Mouse (Mus musculus) brain, embryonic 14.5 days (tissue): ENCODE measurements at regions not wholly inside any gene's neighbourhood (a gene's known extent, or its start where the extent isn't known, plus 50 kb on each side); places are given as distances from the start of the nearest gene placed in this dataset.

Source experiments
- CTCF ChIP-seq: fragments of 200-500 bp; IDR thresholded peaks from 2 replicates; pipeline ENCODE4 v1.5.1; 2012; ENCODE audit warnings: inconsistent platforms, mild to moderate bottlenecking, moderate library complexity, borderline replicate concordance; ENCODE audit not compliant: insufficient read depth, insufficient read length; ENCODE audit errors: extremely low read depth
- POLR2A ChIP-seq: fragments of 200-500 bp; IDR thresholded peaks from 2 replicates; pipeline ENCODE4 v1.6.1; 2012; ENCODE audit warnings: mild to moderate bottlenecking, inconsistent platforms, borderline replicate concordance; ENCODE audit not compliant: poor library complexity, insufficient read depth, insufficient read length, severe bottlenecking; ENCODE audit errors: extremely low read depth

GRCm38 (mm10) chr5:77762013-77762412 lies 354.2 kb upstream of the Igfbp7 start:
- TF ChIP-seq POLR2A (no peak), CTCF (no peak)
